Mouse (Mus musculus) lung, postnatal 10 days (tissue): ENCODE measurements around the gene Pcdh7.

Experiments used
- DNase-seq: peaks from one replicate; pipeline ENCODE4 v3.0.0; 2021

Pcdh7 gene

DNA sequence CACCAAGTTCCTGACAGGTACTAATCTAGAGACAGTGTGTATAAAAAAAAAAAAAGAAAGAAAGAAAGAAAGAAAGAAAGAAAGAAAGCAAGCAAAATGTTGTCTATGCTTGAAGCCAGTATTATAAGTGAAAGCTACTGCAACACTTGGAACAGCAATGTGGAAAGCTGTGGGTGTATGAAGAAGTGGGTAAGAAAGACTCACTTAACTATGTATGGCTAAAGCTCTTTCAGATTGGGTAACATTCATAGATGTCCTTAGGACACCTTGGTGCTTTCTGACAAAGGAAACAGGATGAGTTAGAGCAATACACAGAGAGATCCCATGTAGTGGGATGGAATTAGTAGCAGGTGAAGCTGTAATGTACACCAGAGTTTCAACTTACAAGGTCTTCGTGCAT, 32.6 kb downstream of the Pcdh7 start:
- DNase-seq, result no peak

GRCm38 (mm10) chr5:57755791-57756190, 38.0 kb downstream of the Pcdh7 start:
- no peak for DNase-seq

DNA sequence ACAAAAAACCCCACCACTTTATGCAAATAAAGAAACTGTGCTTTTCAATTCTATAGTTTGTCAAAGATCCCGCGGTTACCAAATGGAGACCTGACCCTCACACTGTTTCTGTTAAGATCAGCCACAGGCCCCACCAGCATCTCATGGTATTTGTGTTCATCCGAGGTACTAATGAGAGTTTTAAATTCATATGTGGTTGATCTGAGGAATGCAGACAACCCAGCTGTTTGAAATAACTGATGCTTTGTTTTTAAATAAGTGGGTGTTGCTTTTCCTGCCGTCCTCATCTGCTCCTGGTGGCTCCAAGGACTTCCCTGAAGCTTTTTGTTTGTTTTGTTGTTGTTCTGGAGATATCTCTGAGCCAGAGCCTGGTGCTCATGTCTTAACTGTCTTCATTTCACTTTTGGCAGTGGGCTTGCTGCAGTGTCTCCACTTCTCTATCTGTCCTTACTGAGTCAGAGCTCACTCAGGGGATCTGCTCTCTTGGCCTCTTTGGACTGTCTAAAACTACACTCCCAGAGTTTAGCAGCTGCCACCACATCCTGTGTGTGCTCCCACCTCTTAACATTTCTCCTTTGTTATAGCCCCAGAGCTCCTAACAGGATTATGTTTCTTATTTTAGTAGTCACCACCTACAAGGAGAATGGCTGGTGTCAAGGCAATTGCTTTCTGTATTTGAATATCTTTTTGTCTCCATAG, 39.1 kb downstream of the Pcdh7 start:
- no peak for DNase-seq

DNA sequence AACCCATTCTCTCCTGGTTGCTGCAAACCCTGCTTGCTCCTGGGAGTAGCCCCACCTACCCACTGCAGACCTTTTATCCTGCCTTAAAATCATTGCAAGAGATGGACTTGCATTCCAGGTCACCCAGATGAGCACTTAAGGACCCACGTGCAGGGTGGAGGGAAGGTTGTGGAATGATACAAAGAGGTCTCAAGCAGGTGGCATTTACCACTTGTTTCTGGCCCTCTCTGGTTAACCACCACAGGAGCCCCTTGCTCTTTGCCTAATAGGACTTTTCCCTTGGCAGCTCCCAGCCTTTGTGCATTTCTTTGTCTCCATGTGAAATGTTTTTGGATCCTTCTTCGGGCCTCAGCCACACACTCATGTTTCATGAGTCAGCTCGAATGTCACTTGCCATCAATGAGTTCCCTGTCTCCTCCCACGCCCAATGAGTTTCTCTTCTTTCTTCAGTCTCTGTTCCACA, 39.7 kb downstream of the Pcdh7 start:
- no peak for DNase-seq

GRCm38 (mm10) chr5:57758968-57759367, 41.2 kb downstream of the Pcdh7 start:
- no peak for DNase-seq

DNA sequence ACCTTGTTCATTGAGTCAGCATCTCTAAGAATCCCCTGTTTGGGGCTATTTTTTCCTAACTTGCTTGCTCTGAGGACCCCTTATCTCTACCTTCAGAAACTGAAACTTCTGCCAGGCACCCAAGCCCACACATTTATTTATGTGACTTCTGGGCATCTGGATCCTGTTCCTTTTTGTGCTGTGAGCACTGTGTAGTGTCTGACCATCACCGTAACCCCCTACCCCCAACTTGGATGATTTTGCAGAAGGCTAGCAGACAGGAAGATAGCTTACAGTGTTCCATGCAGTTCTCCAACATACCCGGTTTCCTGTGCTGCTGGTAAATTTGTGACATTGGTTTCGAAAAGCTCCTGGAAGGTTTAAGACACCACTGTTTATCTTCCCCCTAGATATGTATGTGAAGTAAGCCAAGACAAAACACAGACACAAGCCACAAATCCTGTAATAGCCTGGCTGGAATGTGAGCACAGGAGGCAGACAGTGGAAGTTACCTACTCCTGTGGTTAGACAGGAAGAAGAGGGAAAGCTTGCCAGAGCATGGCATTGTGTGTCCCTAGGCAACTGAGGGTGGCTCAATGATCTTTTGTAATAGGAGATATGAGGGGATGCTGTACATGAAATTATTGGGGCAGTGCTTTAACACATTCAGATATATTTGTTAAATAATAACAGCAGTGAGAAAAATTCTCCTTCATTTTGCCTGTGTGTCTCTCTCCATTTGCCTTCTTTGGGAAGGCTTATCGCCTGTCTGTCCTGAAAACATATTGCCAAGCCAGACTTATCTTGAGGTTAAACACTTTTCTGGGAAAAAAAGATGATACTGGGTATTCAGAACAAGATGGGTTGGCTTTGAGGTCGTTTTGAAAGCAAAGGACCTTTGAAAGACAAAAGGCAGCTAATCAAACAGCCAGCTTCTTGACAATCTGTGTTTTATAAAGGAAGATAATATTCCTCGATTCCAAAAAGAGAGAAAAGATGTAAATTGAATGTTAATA, 42.6 kb downstream of the Pcdh7 start:
- DNase-seq, result no peak

- no peak for DNase-seq
Observed at GRCm38 (mm10) chr5:57765356-57765755, 47.6 kb downstream of the Pcdh7 start.

DNA sequence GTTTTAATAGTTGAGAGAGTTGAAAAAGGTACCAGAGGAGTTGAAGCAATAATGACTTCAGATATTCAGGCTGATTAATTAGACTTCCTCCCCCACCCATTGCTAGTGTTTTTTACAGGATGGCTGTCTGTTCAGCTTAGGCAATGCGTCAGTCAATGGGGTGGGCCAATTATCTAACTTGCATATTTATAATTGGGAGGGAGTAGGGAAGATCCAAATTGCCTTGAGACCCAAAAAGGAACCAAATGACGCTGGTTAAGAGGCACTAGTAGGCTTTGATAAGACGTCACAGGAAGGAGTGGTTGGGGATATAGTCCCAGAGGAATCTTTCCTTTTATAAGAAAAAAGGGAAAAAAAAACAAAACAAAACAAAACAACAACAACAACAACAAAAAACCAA, 49.6 kb downstream of the Pcdh7 start:
- no peak for DNase-seq

GRCm38 (mm10) chr5:57768469-57769022, 50.8 kb downstream of the Pcdh7 start:
- DNase-seq, result no peak

DNA sequence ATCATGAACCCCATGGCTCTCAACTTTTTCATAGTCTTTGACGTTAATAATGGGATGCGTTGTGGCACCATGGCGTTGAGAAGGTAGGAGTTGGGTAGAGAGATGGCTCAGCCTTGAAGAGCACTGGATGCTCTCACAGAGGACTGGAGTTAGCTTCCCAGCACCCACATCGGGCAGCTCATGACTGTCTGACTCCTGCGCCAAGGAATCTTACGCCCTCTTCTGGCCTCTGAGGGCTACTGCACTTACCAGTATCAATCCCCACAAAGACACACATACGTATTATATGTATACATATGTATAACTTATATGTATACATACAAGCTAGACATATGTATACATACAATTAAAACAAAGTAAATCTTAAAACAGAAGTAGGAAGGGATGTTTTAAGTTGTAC, 51.9 kb downstream of the Pcdh7 start:
- DNase-seq, result no peak

DNA sequence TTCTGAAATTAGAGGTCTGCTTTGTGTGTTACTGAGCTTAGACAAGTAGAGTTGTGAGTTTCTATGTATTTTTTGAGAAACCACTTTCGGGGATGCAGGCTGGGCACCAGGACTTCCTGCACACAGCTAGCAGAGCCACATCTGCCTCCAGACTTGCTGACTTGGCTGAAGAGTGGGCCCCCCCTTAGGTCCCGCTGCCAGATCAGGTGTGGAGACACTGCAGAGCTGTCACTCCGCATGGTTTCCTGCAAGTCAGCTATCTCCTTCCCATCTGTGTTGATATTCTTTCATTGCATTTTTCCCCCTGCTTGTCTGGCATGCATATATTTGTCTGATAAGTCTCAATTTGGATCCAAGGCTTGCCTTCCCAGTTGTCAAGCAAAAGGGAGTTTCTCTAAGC, 52.6 kb downstream of the Pcdh7 start:
- DNase-seq, result no peak

DNA sequence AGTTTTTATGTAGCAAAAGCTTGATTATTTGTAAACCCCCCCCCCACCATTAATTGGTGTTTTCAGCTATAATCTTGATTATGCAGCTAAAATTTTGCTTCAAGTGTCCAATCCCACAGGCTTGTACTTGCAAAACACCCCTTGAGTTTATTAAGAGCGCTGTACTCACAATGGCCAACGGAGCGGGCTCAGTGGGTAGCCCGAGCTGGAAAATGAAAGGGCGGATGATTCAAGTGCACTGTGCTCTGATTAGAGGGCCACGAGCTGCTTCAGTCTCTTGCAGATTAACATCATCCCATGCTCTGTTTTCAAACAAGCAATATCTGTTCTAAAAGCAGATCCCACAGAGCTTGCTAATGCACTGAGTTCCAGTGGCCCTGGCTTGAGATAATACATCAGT, 53.4 kb downstream of the Pcdh7 start:
- DNase-seq, result no peak

DNA sequence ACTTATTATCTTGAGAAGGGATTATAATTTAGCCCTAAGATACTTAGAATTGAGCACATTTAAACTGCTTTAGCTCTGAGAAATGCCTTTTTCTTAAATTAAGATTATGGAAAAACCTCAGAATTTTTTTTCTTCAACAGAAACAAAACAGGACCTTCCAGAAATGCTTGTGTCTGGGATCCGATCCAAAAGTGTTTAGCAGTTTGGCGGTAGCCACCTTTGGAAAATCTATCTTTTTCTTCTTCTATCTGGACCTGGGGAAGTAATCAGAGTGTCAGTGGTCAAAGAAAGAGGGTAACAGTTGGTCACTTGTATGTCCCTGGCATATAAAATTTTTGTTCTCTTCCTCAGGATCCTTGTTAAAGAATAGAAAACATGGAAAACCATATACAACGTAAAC, 54.9 kb downstream of the Pcdh7 start:
- no peak for DNase-seq

DNA sequence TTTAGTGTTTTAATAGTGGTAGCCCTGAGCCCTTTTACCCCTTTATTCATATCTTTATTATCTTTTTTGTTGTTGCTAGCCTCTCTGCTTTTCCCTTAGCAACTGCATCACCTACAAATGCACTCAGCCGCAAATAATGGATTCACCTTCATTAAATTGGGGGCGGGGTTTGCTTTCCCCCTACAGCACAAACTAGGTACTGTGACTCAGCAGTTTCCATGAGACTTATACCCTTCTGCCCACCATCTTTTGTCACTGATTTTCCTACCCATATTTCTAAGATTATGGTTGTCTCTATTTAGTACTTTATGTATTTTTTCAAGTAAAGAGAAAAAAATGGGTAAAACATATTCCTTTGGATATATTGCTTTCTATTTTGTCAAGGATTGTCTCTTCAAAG, 56.7 kb downstream of the Pcdh7 start:
- DNase-seq, result no peak

DNA sequence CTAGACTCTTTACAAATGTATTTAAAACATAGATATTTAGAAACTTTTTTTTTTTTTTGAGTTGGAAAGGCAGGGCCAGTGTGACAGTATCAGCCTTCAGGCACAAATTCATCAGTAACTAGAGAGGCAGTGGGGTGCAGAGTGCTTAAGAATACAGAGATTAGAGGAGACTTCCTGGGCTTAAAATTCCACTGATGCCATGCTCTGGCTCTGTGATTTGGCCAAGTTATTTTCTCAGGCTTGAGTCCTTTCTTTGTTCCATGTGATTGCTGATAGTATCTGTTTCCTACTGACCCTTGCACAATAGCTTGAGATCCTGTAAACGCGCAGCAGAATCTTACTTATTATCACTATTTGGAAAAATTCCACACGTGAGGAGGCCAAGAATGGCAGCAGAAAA, 60.3 kb downstream of the Pcdh7 start:
- peak; percentile 5 for DNase-seq

GRCm38 (mm10) chr5:57779951-57780350, 62.2 kb downstream of the Pcdh7 start:
- DNase-seq, result no peak

- DNase-seq, result no peak
Observed at GRCm38 (mm10) chr5:57780574-57780973, 62.8 kb downstream of the Pcdh7 start.

GRCm38 (mm10) chr5:57781950-57782349, 64.2 kb downstream of the Pcdh7 start:
- peak; percentile 3 for DNase-seq

DNA sequence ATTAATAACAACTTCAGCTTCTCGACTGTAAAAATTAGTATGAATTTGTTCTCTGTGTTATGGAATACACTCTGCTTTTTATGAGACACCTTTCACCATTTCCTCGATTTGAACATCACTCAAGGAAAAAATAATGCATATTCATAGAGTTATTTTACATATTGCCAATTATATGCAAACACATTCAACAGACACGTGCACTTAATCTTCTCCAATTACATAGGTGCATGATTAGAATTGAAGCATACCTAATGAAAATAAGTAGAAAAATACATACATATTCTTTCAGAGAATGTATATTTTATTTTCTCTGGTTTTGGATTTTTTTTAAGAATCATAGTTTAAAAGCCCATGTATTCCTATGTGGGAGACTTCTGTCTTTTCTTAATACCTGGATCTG, 64.8 kb downstream of the Pcdh7 start:
- no peak for DNase-seq

DNA sequence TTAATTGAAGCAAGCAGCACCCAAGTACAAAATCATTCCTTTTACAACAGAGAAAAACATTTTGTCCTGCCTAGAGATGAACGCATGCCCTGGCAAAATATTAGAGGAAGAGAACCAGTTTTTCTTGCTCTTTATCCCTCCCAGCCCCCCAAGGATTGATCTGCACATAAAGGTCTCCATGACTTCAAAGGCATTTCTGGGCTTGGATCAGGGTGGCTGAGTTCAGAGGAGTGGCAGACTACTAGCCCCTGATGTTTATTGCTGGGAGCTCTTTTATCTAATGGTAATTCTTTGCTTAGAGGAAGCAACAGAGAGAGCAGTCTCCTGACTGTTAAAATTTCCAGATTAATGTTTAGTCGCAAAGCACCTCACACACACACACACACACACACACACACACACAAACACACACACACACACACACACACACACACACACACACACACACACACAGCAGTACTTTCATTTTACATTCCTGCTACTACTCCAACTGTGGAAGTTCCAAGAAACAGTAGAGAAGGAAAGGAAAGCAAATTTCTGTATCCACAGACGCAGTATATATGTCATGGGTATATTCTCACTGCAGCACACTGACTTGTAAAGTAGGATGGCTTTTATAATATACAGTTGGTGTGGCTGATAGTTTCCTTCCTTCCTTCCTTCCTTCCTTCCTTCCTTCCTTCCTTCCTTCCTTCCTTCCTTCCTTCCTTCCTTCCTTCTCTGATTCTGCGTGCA, 71.2 kb downstream of the Pcdh7 start:
- DNase-seq, result no peak

DNA sequence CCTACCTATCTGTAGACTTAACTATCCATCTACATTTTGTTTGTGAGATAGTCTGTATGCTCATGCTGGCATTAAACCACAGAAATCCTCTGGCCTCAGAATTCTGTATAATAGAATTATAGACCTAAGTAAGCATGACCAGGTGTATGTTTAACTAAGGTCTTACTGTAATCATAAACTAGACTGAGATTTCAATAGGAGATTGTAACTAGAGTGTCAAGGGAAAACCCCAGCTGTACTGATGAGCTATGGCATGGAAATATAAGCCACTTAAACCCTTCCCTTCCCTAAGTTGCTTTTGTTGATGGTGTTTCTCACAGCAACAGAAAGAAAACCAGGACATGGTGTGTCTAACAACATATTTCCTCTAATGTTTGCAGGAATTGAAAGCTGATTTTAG, 78.6 kb downstream of the Pcdh7 start:
- no peak for DNase-seq

DNA sequence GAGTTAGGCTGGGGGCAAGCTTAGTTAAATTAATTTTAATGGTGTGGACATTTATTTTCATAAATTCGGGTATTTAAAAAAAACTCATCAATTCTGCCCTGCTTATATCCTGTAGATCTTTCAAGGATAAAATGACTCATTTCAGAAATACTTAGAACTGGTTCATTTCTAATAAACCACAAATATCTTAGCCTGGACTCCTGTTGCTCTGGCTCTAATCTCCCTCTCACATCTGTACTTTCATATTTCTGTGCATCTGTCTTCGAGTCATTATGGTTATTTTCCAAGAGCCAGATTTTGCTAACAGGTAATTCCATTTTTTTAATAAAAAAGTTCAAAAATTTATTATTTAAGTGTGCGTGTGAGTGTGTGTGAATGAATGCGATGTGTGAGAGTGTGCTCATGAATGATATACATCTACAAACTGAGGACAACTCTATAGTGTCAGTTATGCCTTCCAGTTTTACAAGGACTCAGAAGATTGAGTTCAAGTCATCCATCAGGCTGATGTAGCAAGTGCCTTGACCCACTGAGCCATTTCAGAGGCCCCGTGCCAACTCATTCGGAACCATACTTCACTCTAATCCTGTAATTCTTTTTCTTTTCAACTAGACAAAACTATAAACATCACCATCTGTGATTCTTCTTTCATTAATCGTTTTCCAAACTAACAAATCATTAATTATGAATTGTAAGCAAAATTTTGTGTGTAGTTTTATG, 80.3 kb downstream of the Pcdh7 start:
- no peak for DNase-seq
